ENCODE assay signal across 29 mouse cellular contexts in the genomic region with DNA sequence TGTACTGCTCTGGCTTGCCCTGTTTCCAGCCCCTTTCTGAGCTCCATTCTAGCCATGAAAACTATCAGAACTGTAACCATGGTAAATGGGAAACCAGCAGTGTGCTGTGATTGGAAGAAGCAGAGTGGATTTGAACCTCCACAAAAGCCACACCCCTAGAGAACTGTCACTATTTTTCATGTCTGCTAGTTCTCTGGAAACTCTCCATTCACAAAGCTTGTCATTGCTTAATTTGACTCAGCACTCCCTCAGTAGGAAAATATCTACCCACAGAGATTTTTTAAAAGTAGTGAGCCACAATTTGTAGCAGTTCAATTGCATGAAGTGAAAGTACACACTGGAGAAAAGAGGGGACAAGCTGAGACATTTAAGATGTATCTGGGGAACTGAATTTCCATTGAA. TPM values are rescaled to one million over a fixed set of nuclear protein-coding genes. Genes with fewer than 3 reads are reported as not detected.
DNase-seq lines count a peak whose midpoint lies in the region; ATAC-seq and TF ChIP-seq lines count a peak whose summit lies in the region.
"Had no signal": no experiment of that assay in that cellular context is flagged by ENCODE, and none has a peak within 500 bp of the region (broad histone marks: within the 10 kb centered on the region; RNA-seq: fewer than 3 reads in every experiment).

No protein-coding gene starts in this region.

- no peak overlapping the region for H3K4me2 ChIP-seq in limb, embryonic 12.5 days
- H3K4me2 ChIP-seq in limb, embryonic 15.5 days, result no peak overlapping the region
- H3K4me2 ChIP-seq: embryonic facial prominence, embryonic 12.5 days; heart, embryonic 13.5 days; hindbrain, embryonic 13.5 days; intestine, embryonic 15.5 days; midbrain, embryonic 11.5 days had no signal

- TF ChIP-seq CTCF in embryonic fibroblast, embryonic 13.5 days (IDR thresholded peaks at IDR 0.05; ENCODE audit: borderline replicate concordance, insufficient read depth, low read length), result no peak

- H3K9me3 ChIP-seq in limb, embryonic 12.5 days, result no peaks in the 10 kb centered on the region
- H3K9me3 ChIP-seq in limb, embryonic 10.5 days (replicated peaks), result no peaks in the 10 kb centered on the region
- H3K9me3 ChIP-seq in limb, embryonic 15.5 days, result no peaks in the 10 kb centered on the region
- H3K9me3 ChIP-seq: embryonic facial prominence, embryonic 12.5 days; heart, embryonic 13.5 days; hindbrain, embryonic 13.5 days; intestine, embryonic 15.5 days had no signal

- no peak overlapping the region for H3K4me3 ChIP-seq in limb, embryonic 12.5 days (replicated peaks)
- H3K4me3 ChIP-seq in limb, embryonic 10.5 days, result no peak overlapping the region
- H3K4me3 ChIP-seq in embryonic fibroblast, embryonic 13.5 days (ENCODE audit: insufficient read depth, low read length), result no peak overlapping the region
- H3K4me3 ChIP-seq in limb, embryonic 15.5 days, result no peak overlapping the region
- H3K4me3 ChIP-seq: embryonic facial prominence, embryonic 12.5 days; heart, adult 2 months; heart, embryonic 13.5 days; hindbrain, embryonic 13.5 days; intestine, embryonic 15.5 days had no signal

- TF ChIP-seq POLR2A in embryonic fibroblast, embryonic 13.5 days (IDR thresholded peaks at IDR 0.05; ENCODE audit: low read depth, low read length), result no peak

- no peak for DNase-seq in limb, embryonic 10.5 days (ENCODE audit: low spot score)
- DNase-seq in R1 (ENCODE audit: low read depth, low spot score), result peak; percentile 5
- no peak for DNase-seq in spleen, adult 18-20 months
- DNase-seq in cerebellum, postnatal 25 days, result no peak
- DNase-seq in kidney, adult 18-20 months, result no peak
- DNase-seq: adrenal gland, adult 8-10 months; B cell, adult 2 months; cerebellum, adult 11-12 months; cerebellum, postnatal 10 days; forebrain, postnatal 0 days; gastrocnemius, postnatal 25 days; heart, adult 2 months; heart, postnatal 14 days; kidney, adult 9 months; kidney, postnatal 14 days; liver, postnatal 0 days; right cerebral cortex, adult 18-20 months; right cerebral cortex, postnatal 4 days; thymus, adult 2 months had no signal

- no peak for ATAC-seq in limb, embryonic 12.5 days (ENCODE audit: insufficient number of reproducible peaks, insufficient read depth, low FRiP score, low TSS enrichment, low read depth)
- ATAC-seq in limb, embryonic 15.5 days (ENCODE audit: insufficient number of reproducible peaks, low FRiP score, low TSS enrichment, low read depth), result no peak
- ATAC-seq: forebrain, postnatal 0 days; intestine, embryonic 15.5 days; liver, postnatal 0 days; lung, postnatal 0 days had no signal

- H3K27me3 ChIP-seq in limb, embryonic 12.5 days, result no peaks in the 10 kb centered on the region
- no peaks in the 10 kb centered on the region for H3K27me3 ChIP-seq in limb, embryonic 10.5 days (ENCODE audit: low read depth, poor library complexity, severe bottlenecking)
- no peaks in the 10 kb centered on the region for H3K27me3 ChIP-seq in limb, embryonic 15.5 days
- H3K27me3 ChIP-seq: embryonic facial prominence, embryonic 12.5 days; heart, embryonic 13.5 days; hindbrain, embryonic 13.5 days; intestine, embryonic 15.5 days; Patski had no signal

- H3K4me1 ChIP-seq in limb, embryonic 12.5 days (replicated peaks), result 0 out of 2 replicates have a peak, but pooled peaks cover 7% of the 10 kb centered on the region
- no peaks in the 10 kb centered on the region; the same call in 1 of the 2 replicates for H3K4me1 ChIP-seq in limb, embryonic 10.5 days
- no peaks in the 10 kb centered on the region for H3K4me1 ChIP-seq in embryonic fibroblast, embryonic 13.5 days (ENCODE audit: control insufficient read depth, insufficient read depth, low read length)
- H3K4me1 ChIP-seq in limb, embryonic 15.5 days, result no peaks in the 10 kb centered on the region
- H3K4me1 ChIP-seq: embryonic facial prominence, embryonic 12.5 days; heart, embryonic 13.5 days; hindbrain, embryonic 13.5 days; intestine, embryonic 15.5 days had no signal

- H3K9ac ChIP-seq in limb, embryonic 12.5 days (replicated peaks), result no peak overlapping the region
- H3K9ac ChIP-seq in limb, embryonic 15.5 days, result no peak overlapping the region
- H3K9ac ChIP-seq: embryonic facial prominence, embryonic 12.5 days; forebrain, postnatal 0 days; heart, embryonic 13.5 days; hindbrain, embryonic 13.5 days; intestine, embryonic 15.5 days; liver, postnatal 0 days had no signal

- no peaks in the 10 kb centered on the region for H3K36me3 ChIP-seq in limb, embryonic 12.5 days
- no peaks in the 10 kb centered on the region for H3K36me3 ChIP-seq in limb, embryonic 10.5 days
- H3K36me3 ChIP-seq in limb, embryonic 15.5 days, result no peaks in the 10 kb centered on the region
- H3K36me3 ChIP-seq: embryonic facial prominence, embryonic 12.5 days; heart, embryonic 13.5 days; hindbrain, embryonic 13.5 days; intestine, embryonic 15.5 days had no signal

- H3K27ac ChIP-seq in limb, embryonic 12.5 days, result peak overlapping the region; percentile 62; the same call in 1 of the 2 replicates
- no peak overlapping the region for H3K27ac ChIP-seq in limb, embryonic 10.5 days
- H3K27ac ChIP-seq in embryonic fibroblast, embryonic 13.5 days (ENCODE audit: insufficient read depth, low read length), result peak overlapping the region; percentile 77
- H3K27ac ChIP-seq in limb, embryonic 15.5 days, result peak overlapping the region; percentile 67
- H3K27ac ChIP-seq: embryonic facial prominence, embryonic 12.5 days; heart, adult 2 months; heart, embryonic 13.5 days; hindbrain, embryonic 13.5 days; intestine, embryonic 15.5 days had no signal

RNA-seq across cellular contexts. Expression of a gene that starts 18.1 kb away (rescaled TPM):
- 12.8 and 21.5 TPM in 2 replicates for polyA plus RNA-seq in limb, embryonic 12.5 days (2016; fragmentation: Nextera tagmentation; extraction: Ambion mirVana)
- polyA plus RNA-seq in limb, embryonic 10.5 days (2016; fragmentation: Nextera tagmentation; extraction: Ambion mirVana), result 17.1 and 19.9 TPM in 2 replicates
- 0.20 and 0.33 TPM in 2 replicates for polyA plus RNA-seq in embryonic fibroblast, embryonic 13.5 days (2011; ENCODE audit: insufficient read length, low read depth, missing spikeins)
- polyA plus RNA-seq in limb, embryonic 15.5 days (2015; fragmentation: Nextera tagmentation; extraction: Ambion mirVana), result 43.6 and 51.8 TPM in 2 replicates
- polyA plus RNA-seq: Patski had no signal

Comparison
In these comparisons a context has a peak if more than half of its experiments do, and no peak if none do; other contexts are left out.
1. RNA of a gene that starts 18.1 kb away (polyA plus RNA-seq): 43.6 to 51.8 TPM in limb, embryonic 15.5 days, 17.1 to 19.9 TPM in limb, embryonic 10.5 days and 12.8 to 21.5 TPM in limb, embryonic 12.5 days; 0.20 to 0.33 TPM in embryonic fibroblast, embryonic 13.5 days; every median in the first group is over 10 times any median in the second.